16 mouse cellular contexts compared by ENCODE assay signal in genomic region chr13:12806496-12806895, GRCm38 (mm10). TPM values are rescaled to one million over a fixed set of nuclear protein-coding genes. Genes with fewer than 3 reads are reported as not detected.
"Had no signal": no experiment of that assay in that cellular context is flagged by ENCODE, and none has a peak within 500 bp of the region (broad histone marks: within the 10 kb centered on the region; RNA-seq: fewer than 3 reads in every experiment).

No protein-coding gene starts in this region.

RNA-seq across cellular contexts. Expression of gene Prl2c3, which starts 6.6 kb away (rescaled TPM):
- polyA plus RNA-seq: gonadal fat pad, adult 2 months; heart, embryonic 11.5 days; heart, embryonic 13.5 days; heart, embryonic 15.5 days; hindbrain, embryonic 12.5 days; hindbrain, embryonic 15.5 days; hindbrain, postnatal 0 days; intestine, embryonic 14.5 days; intestine, embryonic 16.5 days; kidney, adult 2 months; kidney, postnatal 0 days; large intestine, adult 2 months; limb, embryonic 11.5 days; limb, embryonic 13.5 days; liver, adult 2 months; liver, embryonic 12.5 days had no signal
